Mouse (Mus musculus): ENCODE results near the gene Cnot11. TPM values are rescaled to one million over a fixed set of nuclear protein-coding genes. Genes with fewer than 3 reads are reported as not detected.

Cnot11 gene
- polyA plus RNA-seq, 1 experiment: 16.8 TPM

- no peak for TF ChIP-seq MYOD1 (IDR thresholded peaks at IDR 0.05; ENCODE audit: control insufficient read depth in 1 of 3, insufficient read length in 2 of 3, low read depth in 2 of 3)
- TF ChIP-seq MAX (IDR thresholded peaks at IDR 0.05; ENCODE audit: low read depth): no peak
- TF ChIP-seq USF1 (IDR thresholded peaks at IDR 0.05; ENCODE audit: low read depth): no peak
- no peak for TF ChIP-seq REST (IDR thresholded peaks at IDR 0.05; ENCODE audit: insufficient read depth, insufficient read length)
- TF ChIP-seq E2F4 (IDR thresholded peaks at IDR 0.05; ENCODE audit: insufficient read depth): no peak
- TF ChIP-seq TCF3 (IDR thresholded peaks at IDR 0.05; ENCODE audit: insufficient read length, low read depth): no peak
- no peak for TF ChIP-seq TCF12 (IDR thresholded peaks at IDR 0.05; ENCODE audit: insufficient read depth, poor library complexity, severe bottlenecking)
- TF ChIP-seq CEBPB (IDR thresholded peaks at IDR 0.05; ENCODE audit: insufficient read depth, poor library complexity, severe bottlenecking): no peak
- TF ChIP-seq POLR2A (IDR thresholded peaks at IDR 0.05; ENCODE audit: insufficient read length, low read depth): no peak
- TF ChIP-seq MYOG (IDR thresholded peaks at IDR 0.05; ENCODE audit: control insufficient read depth in 1 of 3, insufficient read depth in 1 of 3, insufficient read length in 2 of 3, low read depth in 2 of 3): no peak
- TF ChIP-seq POLR2AphosphoS2 (IDR thresholded peaks at IDR 0.05; ENCODE audit: insufficient read length, low read depth): no peak
- TF ChIP-seq SRF (IDR thresholded peaks at IDR 0.05; ENCODE audit: control insufficient read depth, insufficient read length, low read depth): no peak
- no peaks in the 10 kb centered on the region for H3K36me3 ChIP-seq (ENCODE audit: control insufficient read depth, insufficient read depth)
- H3ac ChIP-seq (ENCODE audit: control insufficient read depth, insufficient read length): no peak overlapping the region
- no peaks in the 10 kb centered on the region for H3K79me2 ChIP-seq (ENCODE audit: control insufficient read depth, insufficient read depth)
- H3K27me3 ChIP-seq (ENCODE audit: control insufficient read depth, insufficient read depth, insufficient read length): no peaks in the 10 kb centered on the region
- H3K4me2 ChIP-seq (ENCODE audit: low read depth): no peak overlapping the region
- no peak overlapping the region for H3K4me3 ChIP-seq
Measured at GRCm38 (mm10) chr1:39528319-39528718, 6.5 kb upstream of the Cnot11 start.

GRCm38 (mm10) chr1:39530258-39530943, 4.4 kb upstream of the Cnot11 start:
- no peaks in the 10 kb centered on the region for H3K79me2 ChIP-seq (ENCODE audit: control insufficient read depth, insufficient read depth)
- no peaks in the 10 kb centered on the region for H3K36me3 ChIP-seq (ENCODE audit: control insufficient read depth, insufficient read depth)
- H3ac ChIP-seq (ENCODE audit: control insufficient read depth, insufficient read length): no peak overlapping the region
- no peak for TF ChIP-seq TCF12 (IDR thresholded peaks at IDR 0.05; ENCODE audit: insufficient read depth, poor library complexity, severe bottlenecking)
- no peak for TF ChIP-seq REST (IDR thresholded peaks at IDR 0.05; ENCODE audit: insufficient read depth, insufficient read length)
- no peak for TF ChIP-seq POLR2A (IDR thresholded peaks at IDR 0.05; ENCODE audit: insufficient read length, low read depth)
- no peak for TF ChIP-seq E2F4 (IDR thresholded peaks at IDR 0.05; ENCODE audit: insufficient read depth)
- TF ChIP-seq SRF (IDR thresholded peaks at IDR 0.05; ENCODE audit: control insufficient read depth, insufficient read length, low read depth): no peak
- H3K4me2 ChIP-seq (ENCODE audit: low read depth): no peak overlapping the region
- H3K4me3 ChIP-seq: no peak overlapping the region
- no peaks in the 10 kb centered on the region for H3K27me3 ChIP-seq (ENCODE audit: control insufficient read depth, insufficient read depth, insufficient read length)

- no peak overlapping the region for H3K4me3 ChIP-seq
- no peaks in the 10 kb centered on the region for H3K79me2 ChIP-seq (ENCODE audit: control insufficient read depth, insufficient read depth)
- H3K4me2 ChIP-seq (ENCODE audit: low read depth): no peak overlapping the region
- TF ChIP-seq SRF (IDR thresholded peaks at IDR 0.05; ENCODE audit: control insufficient read depth, insufficient read length, low read depth): no peak
- TF ChIP-seq MAX (IDR thresholded peaks at IDR 0.05; ENCODE audit: low read depth): no peak
- no peak for TF ChIP-seq E2F4 (IDR thresholded peaks at IDR 0.05; ENCODE audit: insufficient read depth)
- TF ChIP-seq USF1 (IDR thresholded peaks at IDR 0.05; ENCODE audit: low read depth): no peak
- no peak for TF ChIP-seq MYOG (IDR thresholded peaks at IDR 0.05; ENCODE audit: control insufficient read depth in 1 of 3, insufficient read depth in 1 of 3, insufficient read length in 2 of 3, low read depth in 2 of 3)
- TF ChIP-seq TCF12 (IDR thresholded peaks at IDR 0.05; ENCODE audit: insufficient read depth, poor library complexity, severe bottlenecking): no peak
- H3K27me3 ChIP-seq (ENCODE audit: control insufficient read depth, insufficient read depth, insufficient read length): no peaks in the 10 kb centered on the region
- H3K36me3 ChIP-seq (ENCODE audit: control insufficient read depth, insufficient read depth): no peaks in the 10 kb centered on the region
- H3ac ChIP-seq (ENCODE audit: control insufficient read depth, insufficient read length): no peak overlapping the region
Measured at GRCm38 (mm10) chr1:39531036-39531435, 3.8 kb upstream of the Cnot11 start.

GRCm38 (mm10) chr1:39533917-39534316, 875 bp upstream of the Cnot11 start:
- TF ChIP-seq E2F4 (IDR thresholded peaks at IDR 0.05; ENCODE audit: insufficient read depth) (no peak), POLR2AphosphoS2 (IDR thresholded peaks at IDR 0.05; ENCODE audit: insufficient read length, low read depth) (no peak), MAX (IDR thresholded peaks at IDR 0.05; ENCODE audit: low read depth) (no peak), TCF3 (IDR thresholded peaks at IDR 0.05; ENCODE audit: insufficient read length, low read depth) (no peak), REST (IDR thresholded peaks at IDR 0.05; ENCODE audit: insufficient read depth, insufficient read length) (no peak), POLR2A (IDR thresholded peaks at IDR 0.05; ENCODE audit: insufficient read length, low read depth) (no peak), MYOD1 (IDR thresholded peaks at IDR 0.05; ENCODE audit: control insufficient read depth in 1 of 3, insufficient read length in 2 of 3, low read depth in 2 of 3) (no peak), TCF12 (IDR thresholded peaks at IDR 0.05; ENCODE audit: insufficient read depth, poor library complexity, severe bottlenecking) (no peak), SRF (IDR thresholded peaks at IDR 0.05; ENCODE audit: control insufficient read depth, insufficient read length, low read depth) (no peak), CEBPB (IDR thresholded peaks at IDR 0.05; ENCODE audit: insufficient read depth, poor library complexity, severe bottlenecking) (no peak), USF1 (IDR thresholded peaks at IDR 0.05; ENCODE audit: low read depth) (no peak), MYOG (IDR thresholded peaks at IDR 0.05; ENCODE audit: control insufficient read depth in 1 of 3, insufficient read depth in 1 of 3, insufficient read length in 2 of 3, low read depth in 2 of 3) (no peak)
- H3K4me3 ChIP-seq: no peak overlapping the region
- H3K79me2 ChIP-seq (ENCODE audit: control insufficient read depth, insufficient read depth): peaks cover 14% of the 10 kb centered on the region
- H3ac ChIP-seq (ENCODE audit: control insufficient read depth, insufficient read length): no peak overlapping the region
- peaks cover 6% of the 10 kb centered on the region for H3K36me3 ChIP-seq (ENCODE audit: control insufficient read depth, insufficient read depth)
- H3K4me2 ChIP-seq (ENCODE audit: low read depth): no peak overlapping the region
- H3K27me3 ChIP-seq (ENCODE audit: control insufficient read depth, insufficient read depth, insufficient read length): no peaks in the 10 kb centered on the region
